Mouse (Mus musculus) retina, postnatal 7 days (tissue): Measurements from ENCODE around the gene Idi1.
"Not testable (repeated sequence)": the region's sequence is repeated elsewhere in the genome, so short reads cannot be mapped to it uniquely, and the experiment has no call there.

Experiments used
- DNase-seq: peaks from one replicate; pipeline ENCODE4 v3.0.0-alpha.2; 2012; ENCODE audit warnings: low read depth, low spot score

Gene Idi1

DNA sequence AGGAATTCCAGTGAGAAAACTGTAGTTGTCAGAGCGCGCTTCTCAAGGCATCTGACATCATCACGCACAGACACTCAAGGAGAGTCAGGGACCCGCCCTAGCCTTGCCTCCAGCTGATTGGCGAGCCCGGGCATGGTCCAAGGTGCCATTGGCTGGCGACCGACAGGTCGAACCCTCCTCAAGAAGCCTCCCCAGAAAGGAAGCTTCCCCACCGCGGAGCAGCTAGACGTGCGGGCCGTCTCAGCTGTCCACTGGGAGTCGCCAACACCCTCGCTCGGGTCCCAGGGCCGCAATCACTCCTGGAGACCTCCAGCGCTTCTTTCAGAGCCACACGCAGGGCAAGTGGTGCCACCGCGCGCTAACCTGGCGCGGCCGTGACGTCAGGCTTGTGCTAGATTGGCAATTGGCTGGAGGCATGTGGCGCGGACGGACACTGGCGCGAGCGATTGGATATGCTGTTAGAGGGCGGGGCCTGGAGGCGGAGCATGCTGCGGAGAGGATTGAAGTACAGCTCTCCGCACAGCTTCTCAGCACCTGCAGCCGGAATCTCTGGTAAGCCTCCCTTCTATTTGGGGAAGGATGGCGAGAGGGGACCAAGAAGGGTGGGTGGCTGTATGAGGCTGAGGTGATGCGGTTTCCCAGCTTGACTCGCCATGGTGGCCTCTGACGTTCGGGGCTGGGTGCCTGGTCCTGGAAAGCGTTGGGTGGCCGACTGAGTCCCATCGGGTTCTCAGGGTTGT lies at the start of gene Idi1:
Gene Idi1, plus strand, starts transcription at position 57 of the 740 bp plus-strand sequence.
- peak; percentile 93 for DNase-seq

GRCm38 (mm10) chr13:8838394-8838793 lies 46.9 kb upstream of the Idi1 start:
- DNase-seq = no peak

DNA sequence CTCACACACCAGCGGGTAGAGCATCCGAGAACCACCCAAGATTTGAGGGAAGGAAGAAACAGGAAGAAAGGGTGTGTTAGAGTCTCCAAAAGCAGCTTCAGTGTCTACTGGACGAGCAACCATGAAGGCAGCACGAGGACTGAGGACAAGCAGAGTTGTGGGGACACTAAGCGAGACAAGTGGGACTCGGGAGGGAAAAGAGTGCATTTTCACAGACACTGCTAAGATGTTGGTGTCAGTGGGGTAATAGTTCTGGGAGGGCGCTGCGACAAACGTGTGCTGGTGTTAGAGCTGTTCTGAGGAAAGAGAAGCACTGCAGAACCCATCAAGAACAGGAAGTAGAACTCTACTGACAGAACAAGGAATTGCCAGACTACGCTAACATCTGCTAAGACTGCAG lies 46.2 kb upstream of the Idi1 start:
- no peak for DNase-seq

DNA sequence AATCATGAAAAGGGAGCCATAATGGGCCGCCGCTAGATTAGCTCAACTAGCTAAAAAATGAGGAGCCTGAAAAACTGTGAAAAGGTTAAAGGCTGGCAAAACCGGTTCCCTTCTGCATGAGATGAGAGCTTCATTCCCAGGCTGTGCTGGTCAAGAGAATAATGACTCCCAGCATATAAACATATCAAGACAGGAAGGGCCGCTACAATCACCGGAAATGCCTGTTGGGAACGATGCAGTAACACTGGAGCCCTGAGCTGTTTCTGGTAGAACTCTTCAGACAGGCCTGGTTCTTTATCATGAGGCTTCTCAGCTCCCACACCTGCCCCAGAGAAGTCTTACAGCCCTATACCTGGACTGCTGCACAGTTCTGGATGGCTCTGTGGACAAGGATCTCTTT lies 45.4 kb upstream of the Idi1 start:
- no peak for DNase-seq

DNA sequence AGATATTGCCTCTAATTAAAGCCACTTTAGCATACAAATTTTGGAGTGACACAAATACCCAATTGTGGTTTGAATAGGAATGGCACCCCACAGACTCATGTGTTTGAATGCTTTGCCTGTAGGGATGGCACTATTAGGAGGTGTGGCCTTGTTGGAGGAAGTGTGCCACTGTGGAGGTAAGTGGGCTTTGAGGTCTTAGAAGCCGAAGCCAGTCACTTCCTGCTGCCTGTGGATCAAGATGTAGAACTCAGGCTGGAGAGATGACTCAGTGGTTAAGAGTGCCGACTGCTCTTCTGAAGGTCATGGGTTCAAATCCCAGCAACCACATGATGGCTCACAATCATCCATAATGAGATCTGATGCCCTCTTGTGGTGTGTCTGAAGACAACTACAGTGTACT lies 44.4 kb upstream of the Idi1 start:
- DNase-seq = no peak

- DNase-seq = not testable (repeated sequence)
Observed at GRCm38 (mm10) chr13:8841846-8842245, 43.5 kb upstream of the Idi1 start.

DNA sequence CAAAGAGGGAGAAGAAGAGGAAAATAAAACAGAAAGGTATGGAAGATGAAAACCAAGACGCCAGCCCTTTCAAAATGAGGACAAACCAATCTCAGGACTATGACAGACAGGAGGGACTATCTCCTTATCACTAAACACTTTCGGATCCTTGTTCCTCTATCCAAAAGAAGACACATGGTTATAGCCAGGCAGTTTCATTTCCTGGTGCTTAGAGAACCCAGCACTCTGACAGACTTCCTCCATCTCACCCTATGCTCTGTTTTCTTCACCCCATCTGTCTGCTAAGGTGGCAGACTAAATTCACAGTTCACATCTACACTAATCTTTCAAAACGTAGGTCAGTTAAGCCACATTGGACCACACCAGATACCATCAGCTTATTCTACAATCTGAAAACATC lies 43.0 kb upstream of the Idi1 start:
- no peak for DNase-seq

DNA sequence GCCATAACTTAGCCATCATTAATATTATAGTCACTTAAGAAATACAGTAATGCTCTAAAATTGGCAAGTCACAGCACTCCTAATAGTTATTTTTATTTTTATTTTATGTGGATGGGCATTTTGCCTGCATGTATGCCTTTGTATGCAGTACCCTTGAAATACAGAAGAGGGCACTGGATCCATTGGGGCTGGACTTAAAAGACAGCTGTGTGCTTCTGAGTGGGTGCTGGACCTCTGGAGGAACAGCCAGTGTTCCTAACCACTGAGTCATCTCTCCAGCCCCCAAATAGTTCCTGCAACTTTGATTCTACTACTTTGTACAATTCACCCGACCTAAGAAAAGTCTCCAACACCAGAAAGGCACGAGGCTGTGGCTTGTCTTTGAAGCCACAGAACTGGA lies 37.6 kb upstream of the Idi1 start:
- DNase-seq = no peak

DNA sequence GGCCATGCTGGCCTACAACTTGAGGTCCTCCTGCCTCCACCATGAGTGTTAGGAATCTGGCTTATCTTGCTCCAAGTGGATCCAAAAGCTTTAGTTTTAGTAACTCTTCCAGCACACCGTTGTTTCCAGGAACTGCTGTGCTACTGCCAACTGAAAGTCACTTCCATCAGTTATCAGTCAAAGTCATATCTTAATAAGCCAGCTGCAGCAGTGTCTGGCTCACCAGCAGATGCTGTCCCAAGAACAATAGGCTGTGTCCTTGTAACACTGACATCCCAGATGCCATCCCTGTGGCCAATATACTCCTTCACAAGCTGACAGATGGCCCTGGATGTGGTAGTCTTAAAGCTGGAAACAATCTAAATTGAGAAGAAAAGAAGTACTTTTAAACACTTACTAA lies 36.0 kb upstream of the Idi1 start:
- DNase-seq = no peak

DNA sequence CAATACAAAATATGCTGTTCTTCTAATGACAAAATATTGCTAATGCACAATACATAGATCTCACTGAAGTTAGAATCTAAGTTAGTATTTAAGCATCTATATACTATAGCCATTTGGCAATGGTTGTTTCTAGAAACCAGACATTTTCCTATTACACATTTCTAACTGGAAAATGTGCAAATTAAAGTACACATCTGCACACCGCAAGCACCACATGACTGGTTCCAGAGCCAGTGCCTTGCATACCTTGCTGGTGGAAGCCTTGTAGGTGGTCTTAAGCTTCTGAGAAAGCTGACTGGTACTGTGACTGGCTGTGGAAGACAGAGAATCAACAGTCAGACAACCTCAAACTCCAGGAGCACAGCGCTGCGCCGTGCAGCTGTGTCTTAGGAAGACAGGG lies 31.9 kb upstream of the Idi1 start:
- DNase-seq = no peak

- no peak for DNase-seq
Observed at GRCm38 (mm10) chr13:8854769-8855168, 30.5 kb upstream of the Idi1 start.

GRCm38 (mm10) chr13:8858453-8858852 lies 26.8 kb upstream of the Idi1 start:
- no peak for DNase-seq

DNA sequence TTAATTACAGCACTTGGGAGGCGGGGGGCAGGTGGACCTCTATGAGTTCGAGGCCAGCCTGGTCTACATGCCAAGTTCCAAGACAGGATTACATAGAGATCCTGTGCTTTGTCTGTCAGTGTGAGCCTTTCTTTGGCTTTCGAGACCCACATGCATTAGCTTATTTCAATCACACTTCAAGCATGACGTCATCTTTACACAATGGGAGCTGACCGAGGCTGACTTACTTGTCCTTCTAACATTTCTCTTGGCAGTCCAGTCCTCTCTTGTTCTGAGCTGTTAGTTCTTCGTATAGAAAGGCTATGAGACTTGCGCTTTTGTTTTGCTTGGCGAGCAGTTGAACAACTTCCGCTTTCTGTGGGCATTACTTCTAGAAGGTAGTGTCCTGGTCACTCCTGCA lies 24.4 kb upstream of the Idi1 start:
- no peak for DNase-seq

- DNase-seq = no peak
Observed at GRCm38 (mm10) chr13:8864990-8865389, 20.3 kb upstream of the Idi1 start.

- DNase-seq = no peak
Observed at GRCm38 (mm10) chr13:8866612-8867011, 18.7 kb upstream of the Idi1 start.

DNA sequence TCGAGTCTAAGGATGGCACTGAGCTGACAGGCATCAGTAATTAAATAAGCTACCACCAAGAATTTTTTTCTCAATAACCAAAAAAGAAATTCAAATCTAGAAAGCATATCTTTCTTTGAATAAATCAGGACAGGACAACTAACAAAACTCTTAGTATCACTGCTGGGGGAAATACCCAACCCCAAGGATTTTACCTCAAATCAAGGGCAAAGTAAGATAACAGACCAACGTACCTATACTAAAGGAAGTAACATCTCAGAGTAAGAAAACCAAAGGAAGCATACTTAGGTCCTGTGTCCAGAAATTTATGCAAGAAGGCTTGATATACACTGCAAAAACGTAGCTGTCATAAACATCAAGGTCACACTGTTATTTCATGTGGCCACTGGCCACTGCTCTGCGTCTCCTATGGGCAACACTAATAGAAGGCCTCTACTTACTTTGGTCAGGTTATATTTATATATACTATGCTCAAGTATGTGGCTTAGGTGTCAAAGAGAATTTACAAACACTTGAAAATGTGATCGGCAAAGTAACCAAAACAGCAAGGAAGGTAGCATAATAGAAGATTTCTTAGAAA lies 15.6 kb upstream of the Idi1 start:
- DNase-seq = no peak

- DNase-seq = no peak
Observed at GRCm38 (mm10) chr13:8870160-8870509, 15.2 kb upstream of the Idi1 start.

DNA sequence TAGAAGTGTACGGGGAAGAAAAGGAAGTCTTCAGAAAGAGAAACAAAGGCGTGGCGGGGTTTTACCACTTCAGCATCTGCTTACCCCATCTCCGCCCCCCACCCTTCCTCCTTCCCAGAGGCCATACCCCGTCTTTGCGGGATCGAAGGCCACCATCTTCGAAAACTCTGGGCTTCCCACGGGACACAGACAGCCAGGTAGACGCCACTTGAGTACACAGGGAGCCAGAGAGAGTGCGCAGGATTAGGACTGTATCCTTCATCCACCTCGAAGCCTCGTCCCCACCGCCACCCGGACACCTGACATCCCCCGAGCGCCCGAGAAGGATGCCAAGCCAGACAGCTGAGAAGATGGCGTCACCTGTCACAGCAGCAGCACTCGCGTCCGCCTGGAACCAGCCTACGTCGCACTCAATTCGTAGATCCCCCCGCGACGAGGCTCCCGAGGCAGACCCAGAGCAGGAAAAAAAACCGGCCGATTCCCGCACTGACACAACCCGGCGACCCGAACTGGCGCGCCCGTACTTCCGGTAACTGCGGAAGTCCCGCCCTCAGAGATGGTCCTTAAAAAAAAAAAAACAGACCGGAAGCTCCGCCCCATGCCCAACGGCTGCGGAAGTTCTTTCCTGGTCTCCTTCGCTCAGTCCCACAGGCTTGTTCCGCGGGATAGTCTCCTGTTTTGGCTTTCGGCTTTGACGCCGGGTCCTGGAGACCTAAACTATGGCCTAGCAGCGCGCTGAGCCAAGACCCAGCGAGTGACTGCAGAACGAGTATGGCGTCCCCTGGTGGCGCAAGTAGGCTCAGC lies 14.6 kb upstream of the Idi1 start:
- peak; percentile 79 for DNase-seq

GRCm38 (mm10) chr13:8871314-8871962 lies 13.9 kb upstream of the Idi1 start, which contains the start of gene Wdr37:
Wdr37 (minus strand) TSS chr13:8871909.
- peak; percentile 25 for DNase-seq

DNA sequence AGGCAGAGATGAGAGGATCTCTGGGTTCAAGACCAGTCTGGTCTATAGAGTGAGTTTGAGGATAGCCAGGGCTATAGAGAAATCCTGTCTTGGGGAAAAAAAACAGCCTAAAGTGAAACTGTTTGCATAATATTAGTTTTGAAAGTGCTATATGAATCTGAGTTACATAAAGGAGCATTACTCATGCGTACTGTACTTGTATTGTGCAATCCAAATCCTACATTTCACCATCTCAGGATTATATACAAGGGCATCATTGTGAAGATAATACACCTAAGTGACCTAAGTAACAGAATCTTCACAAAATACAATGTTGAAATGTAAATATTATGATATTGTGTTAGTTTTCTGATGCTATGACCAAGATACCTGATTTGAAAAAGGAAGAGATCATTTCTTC lies 11.5 kb upstream of the Idi1 start:
- no peak for DNase-seq

- DNase-seq = no peak
Observed at GRCm38 (mm10) chr13:8881611-8882010, 3.7 kb upstream of the Idi1 start.

GRCm38 (mm10) chr13:8883870-8884269 lies 1.4 kb upstream of the Idi1 start:
- not testable (repeated sequence) for DNase-seq
